Mouse (Mus musculus) urinary bladder, adult 2 months (tissue): Measurements from ENCODE around the gene Cyp4f39. TPM values are rescaled to one million over a fixed set of nuclear protein-coding genes. Genes with fewer than 3 reads are reported as not detected.
"Not testable (repeated sequence)": the region's sequence is repeated elsewhere in the genome, so short reads cannot be mapped to it uniquely, and the experiment has no call there.

Experiments
- DNase-seq: peaks from one replicate; pipeline ENCODE4 v3.0.0; 2022; ENCODE audit warnings: low spot score
- polyA plus RNA-seq: library from polyadenylated mRNA; depleted of rRNA; stranded (reverse); fragments of >200 nt; gene quantifications from 2 replicates; pipeline ENCODE4 v1.2.3, GENCODE M21; 2012

Gene Cyp4f39
- polyA plus RNA-seq, 1 experiment: 8.8 TPM

DNA sequence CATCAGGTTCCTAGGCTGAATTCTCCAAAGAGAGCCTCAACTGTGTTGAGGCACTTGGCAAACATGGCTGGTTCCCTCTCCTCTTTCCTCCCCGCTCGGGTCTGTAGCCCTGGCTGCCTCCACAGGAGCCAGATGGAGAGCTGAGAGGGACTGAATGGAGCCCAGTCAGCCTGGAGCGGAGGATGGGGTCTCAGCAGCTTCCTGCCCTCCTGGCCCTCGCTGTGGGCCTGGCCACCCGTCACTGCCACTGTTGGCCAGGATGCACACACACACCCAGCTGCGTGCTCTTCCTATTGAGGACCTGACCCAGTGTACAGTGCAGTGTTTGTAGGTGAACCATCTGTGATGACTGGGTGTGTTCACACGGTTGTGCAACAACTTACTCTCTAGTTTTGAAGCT is 19.7 kb downstream of the Cyp4f39 start:
- DNase-seq: no peak

DNA sequence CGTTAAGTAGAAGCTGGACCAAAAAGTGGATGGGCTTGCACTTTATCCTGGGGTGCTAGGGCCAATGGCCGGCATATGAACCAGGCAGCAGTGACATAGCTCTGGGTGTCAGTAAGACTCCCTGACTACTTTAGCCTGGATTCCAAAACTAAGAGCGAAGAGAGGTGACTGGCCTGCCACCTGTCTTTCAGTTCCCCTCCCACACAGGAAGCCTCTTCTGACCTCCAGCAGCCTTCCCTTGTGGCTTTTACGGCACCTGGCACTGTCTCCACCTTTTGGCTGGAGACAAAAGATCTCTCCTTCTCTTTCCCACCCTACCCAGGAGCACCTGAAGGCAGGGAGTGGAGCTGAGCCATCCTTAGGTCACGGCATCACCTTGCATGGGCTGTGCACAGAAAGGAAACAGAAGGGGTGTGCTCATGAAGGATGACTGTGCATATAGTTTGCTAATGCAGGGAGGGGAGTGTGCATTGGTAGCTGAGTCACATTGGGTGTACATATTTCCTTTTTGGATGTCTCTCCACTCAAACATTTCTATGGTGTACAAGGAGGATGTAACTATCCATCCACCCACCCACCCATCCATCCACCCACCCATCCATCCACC is 22.5 kb downstream of the Cyp4f39 start:
- no peak for DNase-seq

DNA sequence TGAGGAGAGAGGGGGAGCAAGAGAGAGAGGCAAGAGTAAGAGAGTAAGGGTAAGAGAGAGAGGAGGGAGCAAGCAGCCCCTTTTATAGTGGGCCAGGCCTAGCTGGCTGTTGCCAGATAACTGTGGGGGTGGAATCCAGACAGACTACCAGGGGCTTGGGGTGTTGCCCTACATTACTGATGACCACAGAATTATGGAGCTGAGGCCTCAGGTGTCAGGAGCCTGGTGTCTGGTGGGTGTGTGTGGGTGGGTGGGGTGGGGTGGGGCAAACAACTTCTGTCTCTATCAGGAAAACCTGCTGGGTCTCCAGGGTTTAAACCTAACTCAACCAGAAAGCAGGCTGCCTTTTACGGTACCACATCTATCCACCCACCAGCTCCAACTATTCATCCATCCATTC is 24.7 kb downstream of the Cyp4f39 start:
- no peak for DNase-seq

DNA sequence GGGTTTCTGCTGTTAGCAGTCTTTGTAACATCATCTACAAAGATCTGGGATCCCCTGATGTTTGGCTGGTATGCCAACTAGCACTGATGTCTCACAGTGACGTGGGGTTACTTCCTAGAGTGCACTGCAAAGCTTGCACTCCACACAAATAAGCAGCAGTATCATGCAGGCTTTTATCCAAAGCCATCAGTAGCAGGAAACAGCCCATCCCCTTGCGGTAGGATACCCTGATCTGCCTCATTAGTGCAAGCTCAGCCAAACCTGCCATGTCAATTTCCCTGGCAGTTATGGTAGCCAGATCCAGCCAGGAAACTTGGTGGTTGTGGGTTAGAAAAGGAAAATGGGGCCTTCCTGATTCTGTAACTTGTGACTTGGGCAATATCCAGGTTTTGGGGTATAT is 26.2 kb downstream of the Cyp4f39 start:
- no peak for DNase-seq

DNA sequence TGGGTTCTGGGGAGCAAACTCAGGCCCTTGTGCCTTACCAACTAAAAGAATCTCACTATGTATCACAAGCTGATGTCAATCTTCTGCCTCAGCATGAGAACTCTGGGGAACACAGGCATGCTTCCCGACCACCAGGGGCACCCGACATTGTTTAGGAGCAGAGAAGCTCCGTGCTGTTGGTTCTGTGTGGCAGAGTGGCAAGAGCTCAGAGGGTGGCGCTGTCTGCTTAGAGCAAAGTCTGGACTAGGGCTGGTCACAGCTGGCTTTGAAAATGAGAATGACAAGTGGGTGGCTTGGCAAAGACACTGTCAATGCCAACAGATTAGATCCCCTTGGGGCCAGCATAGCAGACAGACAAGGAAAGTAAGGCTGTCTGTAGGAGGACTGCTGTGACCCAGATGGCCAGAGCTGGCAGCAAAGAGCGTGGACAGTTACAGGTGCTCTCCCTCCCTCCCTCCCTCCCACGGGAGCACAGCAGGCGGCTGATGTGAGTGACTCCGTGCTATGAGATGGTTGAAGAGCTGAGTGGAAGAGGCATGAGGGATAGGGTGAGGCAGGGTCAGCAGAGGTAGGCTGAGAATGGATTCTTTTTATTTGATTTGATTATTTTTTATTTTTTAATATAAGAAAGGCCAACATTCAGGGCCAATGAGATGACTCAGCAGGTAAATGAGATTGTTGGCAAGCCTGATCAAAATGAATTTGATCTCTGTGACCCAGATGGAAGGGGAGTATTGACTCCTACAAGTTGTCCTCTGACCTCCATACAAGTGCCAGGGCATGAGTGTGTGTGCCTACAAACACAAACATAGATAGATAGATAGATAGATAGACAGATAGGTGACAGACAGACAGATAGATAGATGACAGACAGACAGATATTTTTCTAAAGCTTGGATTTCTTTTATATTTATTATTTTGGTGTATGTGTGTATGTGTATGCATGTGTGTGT is 27.3 kb downstream of the Cyp4f39 start:
- no peak for DNase-seq

DNA sequence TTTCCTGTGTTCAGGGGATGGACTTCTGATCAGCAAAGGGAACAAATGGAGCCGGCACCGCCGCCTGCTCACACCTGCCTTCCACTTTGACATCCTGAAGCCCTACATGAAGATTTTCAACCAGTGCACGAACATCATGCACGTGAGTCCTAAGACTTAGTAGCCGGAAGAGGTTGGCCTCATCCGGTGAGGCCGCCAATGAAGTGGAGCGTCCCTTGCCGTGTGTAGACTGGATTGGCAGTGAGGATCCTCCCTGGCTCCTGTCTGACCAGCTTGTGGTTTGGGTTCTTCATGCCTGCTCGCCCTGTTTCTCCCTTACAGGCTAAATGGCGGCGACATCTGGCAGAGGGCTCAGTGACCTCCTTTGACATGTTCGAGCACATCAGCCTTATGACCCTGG is 29.2 kb downstream of the Cyp4f39 start:
- no peak for DNase-seq

DNA sequence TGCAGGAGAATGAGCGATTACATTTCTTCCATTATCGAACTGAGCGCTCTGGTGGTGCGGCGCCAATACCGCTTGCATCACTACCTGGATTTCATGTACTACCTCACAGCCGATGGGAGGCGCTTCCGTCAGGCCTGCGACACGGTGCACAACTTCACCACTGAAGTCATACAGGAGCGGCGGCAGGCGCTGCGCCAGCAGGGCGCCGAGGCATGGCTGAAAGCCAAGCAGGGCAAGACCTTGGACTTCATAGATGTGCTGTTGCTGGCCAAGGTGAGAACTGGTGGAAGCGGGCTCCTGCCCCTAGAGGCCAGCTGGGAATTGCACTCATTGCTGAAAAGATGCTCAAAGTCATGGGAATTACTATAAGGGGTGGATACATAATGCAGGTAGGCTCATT is 30.7 kb downstream of the Cyp4f39 start:
- peak; percentile 61 for DNase-seq

DNA sequence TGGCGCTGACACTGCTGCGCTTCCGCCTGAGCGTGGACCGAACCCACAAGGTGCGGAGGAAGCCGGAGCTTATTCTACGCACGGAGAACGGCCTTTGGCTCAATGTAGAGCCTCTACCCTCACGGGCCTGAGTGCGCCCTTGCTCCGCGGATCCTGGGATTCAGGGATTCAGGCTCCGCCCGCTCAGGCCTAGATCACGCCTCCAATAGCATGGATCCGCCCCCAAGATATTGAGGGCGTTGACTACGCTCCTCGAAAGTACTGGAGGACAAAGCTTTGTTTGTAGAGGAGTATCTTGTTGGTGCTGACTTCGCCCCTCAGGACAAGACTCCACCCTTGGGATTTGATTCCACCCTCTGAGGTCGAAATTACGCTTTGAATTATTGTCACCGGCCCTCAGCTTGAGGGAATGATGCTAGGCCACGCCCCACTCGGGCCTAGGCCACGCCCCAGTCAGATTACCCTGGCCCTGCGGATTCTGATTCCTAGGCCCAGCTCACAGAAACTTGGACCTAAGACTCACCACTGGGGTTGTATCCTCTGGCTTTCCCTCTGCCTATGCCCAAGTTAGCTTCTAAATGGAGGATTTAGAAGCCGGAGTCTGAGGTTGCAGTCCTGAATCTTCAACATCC is 39.9 kb downstream of the Cyp4f39 start:
- no peak for DNase-seq

DNA sequence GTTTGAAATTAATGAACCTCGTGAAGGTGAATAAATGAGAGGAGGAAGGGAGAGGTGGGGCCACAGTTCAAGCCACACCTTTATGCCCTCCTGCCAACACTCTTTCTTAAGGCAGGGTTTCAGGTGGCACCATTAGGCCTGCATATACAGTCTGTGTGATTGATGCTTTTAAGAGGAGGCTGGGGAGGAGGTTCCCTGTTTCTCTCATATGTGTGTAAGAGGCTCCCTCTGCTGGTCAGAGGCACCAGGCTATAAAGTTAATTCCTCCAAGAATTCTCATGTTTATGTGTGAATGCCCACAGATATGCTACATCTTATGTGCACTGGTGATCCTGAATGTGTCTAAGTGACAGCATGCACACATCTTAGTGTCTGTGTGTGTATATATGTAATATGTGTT is 42.1 kb downstream of the Cyp4f39 start:
- DNase-seq: no peak

DNA sequence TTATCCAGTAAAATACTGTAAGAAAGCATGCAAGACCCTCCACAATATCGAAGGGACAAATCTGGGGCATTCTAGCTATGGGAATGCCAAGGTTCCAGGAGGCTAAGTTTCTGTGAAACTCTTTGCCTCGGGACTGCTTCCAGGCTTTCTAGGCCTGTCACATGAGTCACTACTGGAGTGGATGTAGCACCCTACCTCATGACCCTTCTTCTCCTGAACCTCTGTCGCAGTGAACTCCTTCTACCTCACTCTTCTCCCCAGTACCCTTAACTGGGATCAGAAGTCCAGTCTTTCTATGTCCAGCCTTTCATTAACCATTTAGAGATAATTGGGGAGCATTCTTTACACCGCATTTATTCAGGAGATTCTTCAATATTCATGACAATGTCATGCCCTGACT is 48.0 kb downstream of the Cyp4f39 start:
- not testable (repeated sequence) for DNase-seq

DNA sequence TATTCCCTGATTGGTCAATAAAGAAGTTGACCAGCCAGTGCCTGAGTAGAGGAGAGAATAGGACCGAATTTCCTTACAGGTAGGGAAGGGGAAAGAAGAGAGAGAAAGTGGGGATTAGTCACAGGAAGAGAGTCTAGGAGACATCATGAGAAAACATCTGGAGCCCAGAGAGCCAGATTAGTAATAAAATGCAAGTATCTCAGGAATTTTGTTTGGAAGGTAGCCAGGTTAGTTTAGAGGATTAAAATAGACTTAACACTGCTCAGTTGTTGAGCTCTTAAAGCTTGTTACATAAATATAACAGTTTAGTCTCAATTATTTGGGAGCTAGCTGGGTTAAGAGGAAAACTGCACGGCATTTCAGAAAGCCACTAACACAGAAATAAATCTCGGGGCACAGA is 48.5 kb downstream of the Cyp4f39 start:
- DNase-seq: no peak

DNA sequence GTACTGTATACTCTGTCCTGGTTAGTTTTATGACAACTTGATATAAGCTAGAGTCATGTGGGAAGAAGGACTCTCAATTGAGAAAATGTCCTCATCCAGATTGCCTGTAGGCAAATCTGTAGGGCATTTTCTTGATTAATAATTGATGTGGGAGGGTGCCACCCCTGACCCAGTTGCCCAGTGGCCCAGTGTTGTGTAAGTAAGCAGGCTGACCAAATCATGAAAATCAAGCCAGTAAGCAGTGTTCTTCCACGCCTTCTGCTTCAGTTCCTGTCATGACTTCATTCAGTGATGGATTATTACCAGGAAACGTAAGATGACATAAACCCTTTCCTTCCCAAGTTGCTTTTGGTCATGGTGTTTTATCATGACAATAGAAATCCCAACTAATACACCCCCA is 50.6 kb downstream of the Cyp4f39 start:
- no peak for DNase-seq

DNA sequence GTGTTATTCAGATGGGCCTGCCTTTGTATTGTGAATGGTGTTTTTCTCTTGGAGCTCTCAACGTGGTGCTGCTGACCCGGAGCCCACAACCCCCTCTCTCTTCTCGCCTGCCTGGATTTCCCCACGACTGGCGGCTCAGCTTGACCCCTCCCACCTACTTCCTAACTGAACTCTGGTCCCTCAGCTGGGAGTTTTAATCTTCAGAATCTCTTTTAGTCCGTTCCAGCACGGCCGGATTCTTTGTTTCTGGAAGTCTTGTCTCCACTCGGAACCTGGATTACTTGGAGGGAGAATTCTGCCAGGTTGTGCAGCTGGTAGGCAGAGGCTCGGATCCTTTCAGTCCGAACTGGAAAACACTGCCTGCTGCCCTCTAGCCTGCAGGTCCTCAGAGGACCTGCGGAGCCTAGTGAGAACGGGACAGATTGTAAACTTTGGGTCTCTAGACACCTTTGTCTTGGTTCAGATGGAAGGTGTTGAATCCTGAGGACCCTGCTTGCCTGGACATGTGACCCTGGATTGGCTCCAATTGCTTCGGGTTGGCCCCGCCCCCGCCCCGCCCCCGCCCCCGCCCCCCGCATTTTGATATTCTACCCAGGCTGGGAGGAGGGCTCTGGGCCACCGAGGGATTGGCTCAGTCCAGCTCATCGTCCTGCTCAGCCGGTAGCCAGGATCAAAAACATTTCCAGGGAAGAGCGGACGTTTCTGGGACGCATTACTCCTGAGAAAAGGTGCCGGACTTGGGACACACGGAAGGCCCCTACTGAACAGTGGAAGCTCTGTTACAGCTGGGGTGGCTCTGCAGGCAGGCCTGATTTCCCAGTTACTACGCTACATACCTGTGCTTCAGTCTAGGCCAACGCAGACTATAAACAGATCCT is 53.6 kb downstream of the Cyp4f39 start, which contains the start of gene Cyp4f17:
TSS of gene Cyp4f17 (plus strand) at position 200 of the 878 bp plus-strand sequence.
- DNase-seq: peak; percentile 36

DNA sequence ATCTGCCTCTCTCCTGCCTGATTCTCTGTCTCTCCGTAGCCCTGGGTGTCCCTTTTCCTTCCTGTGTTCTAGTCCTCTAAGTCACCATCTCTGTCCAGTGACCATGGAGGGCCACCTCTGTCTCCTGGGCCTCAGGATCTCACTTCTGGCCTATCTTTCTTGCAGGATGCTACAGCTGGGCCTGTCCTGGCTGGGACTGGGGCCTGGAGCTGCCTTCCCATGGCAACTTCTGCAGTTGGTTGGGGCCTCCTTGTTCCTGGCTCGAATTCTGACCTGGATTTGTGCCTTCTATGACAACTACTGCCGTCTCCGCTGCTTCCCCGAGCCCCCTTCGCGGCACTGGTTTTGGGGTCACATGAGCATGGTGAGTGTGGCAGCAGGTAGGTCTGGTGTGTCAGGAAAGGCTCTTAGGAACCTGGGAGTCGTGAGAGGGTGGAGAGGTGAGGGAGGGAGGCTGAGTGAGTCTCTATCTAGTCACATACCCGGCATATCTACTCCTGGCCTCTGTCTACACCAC is 54.3 kb downstream of the Cyp4f39 start:
- peak; percentile 27 for DNase-seq

DNA sequence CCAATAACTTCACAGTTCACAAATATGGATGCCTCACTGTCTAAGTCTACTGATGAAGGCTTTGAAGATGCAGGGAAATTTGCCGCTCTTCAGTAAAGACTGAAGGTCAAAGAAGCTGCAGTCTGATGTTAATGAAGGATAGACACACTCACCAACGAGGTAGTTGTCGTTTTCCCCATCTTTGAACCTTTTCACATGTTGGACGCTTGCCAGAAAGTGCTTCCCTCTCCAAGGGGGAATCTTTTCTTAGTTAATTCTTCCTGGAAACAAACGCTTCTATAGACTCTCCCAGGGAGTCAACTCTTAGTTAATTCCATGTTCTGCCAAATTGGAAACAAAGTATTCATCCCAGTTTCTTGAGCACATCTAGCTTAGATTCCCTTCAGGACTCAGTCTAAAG is 63.6 kb downstream of the Cyp4f39 start:
- no peak for DNase-seq

DNA sequence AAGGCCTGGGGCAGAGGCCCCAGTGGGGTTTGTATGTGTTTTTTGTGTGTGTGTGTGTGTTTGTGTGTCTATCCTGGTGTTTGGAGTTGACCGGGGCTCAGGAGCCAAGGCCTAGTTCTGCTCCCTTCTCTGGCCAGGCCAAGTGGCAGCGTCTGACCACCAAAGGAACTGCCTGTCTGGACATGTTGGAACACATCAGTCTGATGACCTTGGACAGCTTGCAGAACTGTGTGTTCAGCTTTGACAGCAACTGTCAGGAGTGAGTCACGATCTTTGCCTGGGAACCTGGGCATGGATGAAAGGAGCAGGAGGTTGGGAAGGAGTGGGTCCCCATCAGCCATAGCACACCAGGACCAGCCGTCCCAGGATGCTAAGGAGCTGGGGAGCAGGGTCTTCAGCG is 69.5 kb downstream of the Cyp4f39 start:
- no peak for DNase-seq

DNA sequence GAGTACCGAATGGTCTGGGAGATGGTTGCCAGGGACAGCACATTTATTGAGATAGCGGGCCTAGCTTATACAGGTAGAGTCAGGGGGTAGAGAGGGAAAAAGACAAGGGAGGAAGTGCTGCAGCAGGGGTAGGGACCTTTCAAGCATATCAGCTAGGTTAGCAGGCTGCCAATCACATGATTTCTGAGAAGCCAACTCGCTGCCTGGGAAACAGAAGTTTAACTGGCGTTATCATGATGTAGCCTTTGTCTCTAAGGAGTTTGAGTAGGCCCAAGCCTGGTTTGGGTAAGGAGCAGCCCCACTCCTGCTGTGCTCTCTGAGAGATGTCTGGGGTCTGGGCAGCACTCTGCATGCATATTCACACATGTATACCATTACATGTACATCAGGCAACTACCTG is 69.9 kb downstream of the Cyp4f39 start:
- no peak for DNase-seq

DNA sequence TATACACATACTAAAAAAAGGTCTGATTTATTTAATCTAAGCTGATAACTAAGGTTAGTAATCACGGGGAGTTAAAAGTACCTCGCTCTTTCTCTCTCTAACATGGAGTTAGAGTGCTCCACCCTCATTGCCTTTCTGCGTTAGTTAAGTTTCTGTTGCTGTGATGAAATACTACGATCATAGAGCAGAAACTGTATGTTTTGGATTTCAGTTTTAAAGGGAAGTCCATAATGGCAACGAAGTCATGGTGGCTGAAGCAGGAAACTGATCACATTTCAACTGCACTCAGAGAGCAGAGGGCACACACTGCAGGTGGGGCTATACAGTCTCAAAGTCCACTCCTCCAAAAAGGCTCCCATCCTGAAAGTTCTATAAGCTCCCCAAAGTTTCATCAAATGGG is 70.3 kb downstream of the Cyp4f39 start:
- no peak for DNase-seq

DNA sequence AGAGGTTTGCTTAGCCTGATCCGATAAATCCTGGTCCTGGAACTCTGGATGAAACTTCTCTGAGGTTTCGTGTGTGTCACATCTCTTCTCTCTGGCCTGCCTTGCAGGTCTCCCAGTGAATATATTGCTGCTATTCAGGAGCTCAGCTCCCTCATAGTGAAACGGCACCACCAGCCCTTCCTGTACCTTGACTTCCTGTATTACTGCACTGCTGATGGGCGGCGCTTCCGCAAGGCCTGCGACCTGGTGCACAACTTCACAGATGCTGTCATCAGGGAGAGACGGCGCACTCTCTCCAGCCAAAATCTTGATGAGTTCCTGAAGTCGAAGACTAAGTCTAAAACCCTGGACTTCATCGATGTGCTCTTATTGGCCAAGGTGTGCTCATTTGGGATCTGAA is 71.4 kb downstream of the Cyp4f39 start:
- DNase-seq: no peak

DNA sequence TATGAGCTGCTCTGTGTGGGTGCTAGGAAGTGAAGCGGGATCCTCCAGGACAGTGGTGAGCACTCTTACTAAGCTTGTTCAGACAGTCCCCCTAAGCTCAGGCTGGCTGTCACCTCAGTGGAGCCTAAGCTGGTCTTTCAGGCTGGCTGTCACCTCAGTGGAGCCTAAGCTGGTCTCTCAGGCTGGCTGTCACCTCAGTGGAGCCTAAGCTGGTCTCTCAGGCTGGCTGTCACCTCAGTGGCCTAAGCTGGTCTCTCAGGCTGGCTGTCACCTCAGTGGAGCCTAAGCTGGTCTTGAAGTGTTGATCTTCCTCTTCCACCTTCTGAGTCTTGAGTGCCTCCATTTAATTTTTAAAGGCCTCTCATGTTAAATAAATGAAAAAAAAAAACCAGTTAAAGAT is 73.8 kb downstream of the Cyp4f39 start:
- DNase-seq: not testable (repeated sequence)

DNA sequence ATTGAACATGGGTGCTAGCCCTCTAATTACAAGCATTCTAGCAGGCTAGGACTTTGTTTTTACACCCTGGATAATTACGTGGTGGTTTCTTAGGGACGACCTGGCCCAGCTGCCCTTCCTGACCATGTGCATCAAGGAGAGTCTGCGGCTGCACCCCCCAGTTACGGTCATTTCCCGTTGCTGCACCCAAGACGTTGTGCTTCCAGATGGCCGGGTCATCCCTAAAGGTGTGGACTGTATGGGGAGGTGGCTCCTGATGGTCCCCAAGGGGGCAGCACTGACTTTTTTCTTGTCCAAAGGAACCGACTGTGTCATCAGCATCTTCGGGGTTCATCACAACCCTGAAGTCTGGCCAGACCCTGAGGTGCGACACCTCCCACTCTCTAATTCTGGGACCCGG is 75.2 kb downstream of the Cyp4f39 start:
- DNase-seq: no peak
